Mouse (Mus musculus) liver, postnatal 0 days (tissue): ENCODE data around the gene Fer. TPM values are rescaled to one million over a fixed set of nuclear protein-coding genes. Genes with fewer than 3 reads are reported as not detected.

Experiments
- ATAC-seq: fragments of 200-750 bp; cut with Nextera tagmentation; 2 replicates; pipeline ENCODE4 v1.8.0; 2017; ENCODE audit warnings: mild to moderate bottlenecking, moderate library complexity
- DNase-seq: peaks from one replicate; pipeline ENCODE4 v3.0.0-alpha.2; 2016
- H3K27ac ChIP-seq: fragments of 300-500 bp; sonication (generic); 2 replicates; pipeline ENCODE4 v1.5.1; 2014; ENCODE audit warnings: antibody characterized with exemption, moderate library complexity, mild to moderate bottlenecking, low read depth
- H3K27me3 ChIP-seq: fragments of 300-500 bp; sonication (generic); 2 replicates; pipeline ENCODE4 v1.6.1; 2014; ENCODE audit warnings: low read length, control low read depth, mixed read lengths; ENCODE audit not compliant: insufficient read depth
- H3K36me3 ChIP-seq: fragments of 300-500 bp; sonication (generic); replicated peaks from 2 replicates; pipeline ENCODE4 v1.6.1; 2014; ENCODE audit warnings: mild to moderate bottlenecking, control low read depth, low read length, moderate library complexity, mixed read lengths; ENCODE audit not compliant: insufficient read depth
- H3K4me1 ChIP-seq: fragments of 300-500 bp; sonication (generic); 2 replicates; pipeline ENCODE4 v1.6.1; 2014; ENCODE audit warnings: antibody characterized with exemption, mild to moderate bottlenecking, control low read depth; ENCODE audit not compliant: insufficient read depth
- H3K4me2 ChIP-seq: fragments of 300-500 bp; sonication (generic); 2 replicates; pipeline ENCODE4 v1.6.1; 2014; ENCODE audit warnings: low read depth, mild to moderate bottlenecking, low read length, moderate library complexity, mixed read lengths
- H3K4me3 ChIP-seq: fragments of 300-500 bp; sonication (generic); 2 replicates; pipeline ENCODE4 v1.5.1; 2014; ENCODE audit warnings: low read depth, low read length
- H3K9ac ChIP-seq: fragments of 300-500 bp; sonication (generic); replicated peaks from 2 replicates; pipeline ENCODE4 v1.6.1; 2014; ENCODE audit warnings: mild to moderate bottlenecking, moderate library complexity
- H3K9me3 ChIP-seq: fragments of 300-500 bp; sonication (generic); 2 replicates; pipeline ENCODE4 v1.6.1; 2016; ENCODE audit warnings: mild to moderate bottlenecking, control low read depth, low read length, mixed read lengths
- CTCF ChIP-seq: sonication (generic); IDR thresholded peaks from 2 replicates; pipeline ENCODE4 v1.5.1; 2016; ENCODE audit warnings: antibody characterized with exemption, low read depth
- EP300 ChIP-seq: IDR thresholded peaks from 2 replicates; pipeline ENCODE4 v1.6.1; 2016; ENCODE audit warnings: antibody characterized with exemption, low read depth, mild to moderate bottlenecking
- WGBS: fragments of 180-500 bp; shearing (Covaris S2); extraction: QIAGEN DNeasy Blood & Tissue Kit; methylation state at CpG from one replicate; pipeline ENCODE4 v1.1.7; 2014; ENCODE audit not compliant: insufficient replicate concordance; 5-methylcytosine and 5-hydroxymethylcytosine counted together
- polyA plus RNA-seq: library from polyadenylated mRNA; unstranded; fragments of >200 nt; fragmentation: Nextera tagmentation; extraction: Ambion mirVana; gene quantifications from 2 replicates; pipeline ENCODE4 v1.2.1, GENCODE M21; 2015

Fer gene
- polyA plus RNA-seq, 1 experiment from 2014 or later: 6.3 TPM

GRCm38 (mm10) chr17:63880009-63880408, 17.1 kb downstream of the Fer start:
- DNase-seq (peak; percentile 22), ATAC-seq (peak; percentile 81)
- TF ChIP-seq CTCF (no peak), EP300 (no peak)
- Histone ChIP-seq H3K9me3 (no peaks in the 10 kb centered on the region), H3K4me2 (no peak overlapping the region), H3K4me1 (peaks cover 5% of the 10 kb centered on the region; the same call in 1 of the 2 replicates), H3K27ac (no peak overlapping the region), H3K9ac (no peak overlapping the region), H3K4me3 (no peak overlapping the region), H3K36me3 (no peaks in the 10 kb centered on the region), H3K27me3 (no peaks in the 10 kb centered on the region)
- 56% methylated on average over 4 of the region's 4 CpGs for WGBS

GRCm38 (mm10) chr17:63886988-63887387, 24.1 kb downstream of the Fer start:
- Histone ChIP-seq H3K9ac (no peak overlapping the region), H3K27me3 (no peaks in the 10 kb centered on the region), H3K4me2 (no peak overlapping the region), H3K4me3 (no peak overlapping the region), H3K36me3 (no peaks in the 10 kb centered on the region), H3K27ac (no peak overlapping the region), H3K9me3 (no peaks in the 10 kb centered on the region), H3K4me1 (no peaks in the 10 kb centered on the region)
- ATAC-seq (no peak), DNase-seq (no peak)
- TF ChIP-seq EP300 (no peak), CTCF (no peak)
- WGBS: 91% methylated on average over 2 of the region's 2 CpGs

GRCm38 (mm10) chr17:63890611-63891010, 27.7 kb downstream of the Fer start:
- Histone ChIP-seq H3K36me3 (no peaks in the 10 kb centered on the region), H3K27ac (no peak overlapping the region), H3K4me2 (no peak overlapping the region), H3K4me1 (no peaks in the 10 kb centered on the region), H3K9me3 (no peaks in the 10 kb centered on the region), H3K4me3 (no peak overlapping the region), H3K27me3 (no peaks in the 10 kb centered on the region), H3K9ac (no peak overlapping the region)
- TF ChIP-seq CTCF (no peak), EP300 (no peak)
- ATAC-seq: no peak
- no peak for DNase-seq

GRCm38 (mm10) chr17:63895829-63896228, 33.0 kb downstream of the Fer start:
- Histone ChIP-seq H3K4me2 (no peak overlapping the region), H3K9ac (no peak overlapping the region), H3K9me3 (no peaks in the 10 kb centered on the region), H3K4me1 (no peaks in the 10 kb centered on the region), H3K36me3 (no peaks in the 10 kb centered on the region), H3K27ac (no peak overlapping the region), H3K4me3 (no peak overlapping the region), H3K27me3 (no peaks in the 10 kb centered on the region)
- DNase-seq (no peak), ATAC-seq (no peak)
- WGBS: 44% methylated on average over 3 of the region's 3 CpGs
- TF ChIP-seq CTCF (no peak), EP300 (no peak)

- H3K4me2 ChIP-seq: no peak overlapping the region
- ATAC-seq: no peak
Measured at GRCm38 (mm10) chr17:63897050-63897449, 34.2 kb downstream of the Fer start.

GRCm38 (mm10) chr17:63909297-63909696, 46.4 kb downstream of the Fer start:
- WGBS: 85% methylated on average over 4 of the region's 4 CpGs
- ATAC-seq (no peak), DNase-seq (no peak)
- Histone ChIP-seq H3K4me1 (no peaks in the 10 kb centered on the region), H3K4me2 (no peak overlapping the region), H3K9ac (no peak overlapping the region), H3K27ac (no peak overlapping the region), H3K4me3 (no peak overlapping the region), H3K36me3 (no peaks in the 10 kb centered on the region), H3K27me3 (no peaks in the 10 kb centered on the region), H3K9me3 (no peaks in the 10 kb centered on the region)
- TF ChIP-seq EP300: no peak
- peak; percentile 28 for TF ChIP-seq CTCF

More at GRCm38 (mm10) chr17:63897050-63897449, 34.2 kb downstream of the Fer start:
- H3K4me1 ChIP-seq: no peaks in the 10 kb centered on the region
- H3K9ac ChIP-seq: no peak overlapping the region
- H3K4me3 ChIP-seq: no peak overlapping the region
- H3K27ac ChIP-seq: no peak overlapping the region
- no peak for DNase-seq
- TF ChIP-seq CTCF: no peak
- no peak for TF ChIP-seq EP300
- 58% methylated on average over 7 of the region's 7 CpGs for WGBS
- no peaks in the 10 kb centered on the region for H3K36me3 ChIP-seq
- H3K27me3 ChIP-seq: no peaks in the 10 kb centered on the region
- no peaks in the 10 kb centered on the region for H3K9me3 ChIP-seq
